Mouse (Mus musculus) liver, adult 2 months (tissue): ENCODE measurements around the gene Snip1. TPM values are rescaled to one million over a fixed set of nuclear protein-coding genes. Genes with fewer than 3 reads are reported as not detected.

Source experiments
- DNase-seq: peaks from one replicate; pipeline ENCODE4 v3.0.0-alpha.2; 2011; ENCODE audit warnings: low read depth, low spot score; ENCODE audit errors: extremely low read depth
- H3K27ac ChIP-seq: fragments of 200-500 bp; replicated peaks from 2 replicates; pipeline ENCODE4 v1.5.1; 2012; ENCODE audit warnings: low read depth, mild to moderate bottlenecking, control low read depth, inconsistent platforms, low read length; ENCODE audit not compliant: insufficient read depth
- H3K27me3 ChIP-seq: fragments of 200-500 bp; 2 replicates; pipeline ENCODE4 v1.6.1; 2012; ENCODE audit warnings: mild to moderate bottlenecking, moderate library complexity, low read length, inconsistent platforms; ENCODE audit not compliant: control insufficient read depth, insufficient read depth
- H3K36me3 ChIP-seq: fragments of 200-500 bp; 2 replicates; pipeline ENCODE4 v1.6.1; 2012; ENCODE audit warnings: low read length, inconsistent platforms; ENCODE audit not compliant: control insufficient read depth, insufficient read depth
- H3K4me1 ChIP-seq: fragments of 200-500 bp; 2 replicates; pipeline ENCODE4 v1.6.1; 2011; ENCODE audit warnings: low read length; ENCODE audit not compliant: control insufficient read depth, insufficient read depth
- H3K4me3 ChIP-seq: fragments of 200-500 bp; 2 replicates; pipeline ENCODE4 v1.5.1; 2011; ENCODE audit warnings: low read depth, mild to moderate bottlenecking, control low read depth, low read length, moderate library complexity; ENCODE audit not compliant: insufficient read depth
- H3K79me2 ChIP-seq: fragments of 200-500 bp; 2 replicates; pipeline ENCODE4 v1.6.1; 2012; ENCODE audit warnings: inconsistent platforms, mild to moderate bottlenecking, low read length, moderate library complexity; ENCODE audit not compliant: control insufficient read depth, insufficient read depth
- H3K9ac ChIP-seq: fragments of 200-500 bp; 2 replicates; pipeline ENCODE4 v1.6.1; 2012; ENCODE audit warnings: low read depth, mild to moderate bottlenecking, control low read depth, inconsistent platforms, low read length
- CTCF ChIP-seq: fragments of 200-500 bp; IDR thresholded peaks from 2 replicates; pipeline ENCODE4 v1.5.1; 2011; ENCODE audit warnings: low read depth, low read length, control low read depth
- POLR2A ChIP-seq: fragments of 200-500 bp; IDR thresholded peaks from 2 replicates; pipeline ENCODE4 v1.6.1; 2011; ENCODE audit warnings: low read length, control low read depth; ENCODE audit not compliant: insufficient read depth; ENCODE audit errors: extremely low read depth
- WGBS: fragments of 180-500 bp; shearing (Covaris S2); methylation state at CpG from one replicate; pipeline ENCODE4 v1.1.7; 2018; 5-methylcytosine and 5-hydroxymethylcytosine counted together
- polyA plus RNA-seq: library from polyadenylated mRNA; depleted of rRNA; stranded (reverse); fragments of >200 nt; gene quantifications from 2 replicates; pipeline ENCODE4 v1.2.3, GENCODE M21; 2012; rRNA removed
- total RNA-seq: library from RNA; depleted of rRNA; stranded (reverse); fragments of >200 nt; gene quantifications from 2 replicates; pipeline ENCODE4 v1.2.3, GENCODE M21; 2014; rRNA removed

Snip1 gene
- total and polyA plus RNA-seq, 2 experiments, result 6.9 to 7.5 TPM

- DNase-seq, result peak; percentile 36
- TF ChIP-seq POLR2A (no peak), CTCF (no peak)
- H3K4me1 ChIP-seq, result peaks cover 34% of the 10 kb centered on the region
- no peak overlapping the region for H3K27ac ChIP-seq
- no peak overlapping the region for H3K9ac ChIP-seq
- H3K36me3 ChIP-seq, result peaks cover 8% of the 10 kb centered on the region; the same call in 1 of the 2 replicates
- 70% methylated on average over 7 of the region's 7 CpGs for WGBS
- H3K4me3 ChIP-seq, result no peak overlapping the region
- no peaks in the 10 kb centered on the region for H3K27me3 ChIP-seq
- no peaks in the 10 kb centered on the region for H3K79me2 ChIP-seq
Observed at GRCm38 (mm10) chr4:125117902-125118320, 51.4 kb downstream of the Snip1 start.

DNA sequence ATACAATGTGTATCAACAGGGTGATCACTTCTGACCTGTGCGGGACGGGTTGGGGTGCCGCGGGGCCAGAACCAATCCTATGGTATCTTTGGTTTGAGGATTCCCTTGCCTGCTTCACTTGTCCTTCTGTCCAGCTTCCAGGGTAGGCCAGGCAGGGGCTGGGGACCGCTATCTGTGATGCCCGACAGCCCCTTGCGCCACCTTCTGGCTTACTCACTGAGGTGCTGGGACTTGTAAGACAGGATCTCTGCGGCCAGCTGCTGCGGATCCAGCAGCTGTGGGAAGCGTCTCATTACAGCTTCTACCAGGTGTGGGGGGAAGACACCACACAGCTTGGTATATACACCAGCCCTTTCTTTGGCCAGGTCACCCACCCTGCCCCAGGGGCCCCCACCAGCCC lies 52.6 kb downstream of the Snip1 start:
- H3K27me3 ChIP-seq, result no peaks in the 10 kb centered on the region
- H3K9ac ChIP-seq, result no peak overlapping the region
- 92% methylated on average over 10 of the region's 10 CpGs for WGBS
- H3K79me2 ChIP-seq, result no peaks in the 10 kb centered on the region
- no peak overlapping the region for H3K4me3 ChIP-seq
- DNase-seq, result no peak
- no peak overlapping the region for H3K27ac ChIP-seq
- H3K36me3 ChIP-seq, result peaks cover 8% of the 10 kb centered on the region; the same call in 1 of the 2 replicates
- TF ChIP-seq POLR2A (no peak), CTCF (no peak)
- H3K4me1 ChIP-seq, result peaks cover 43% of the 10 kb centered on the region

DNA sequence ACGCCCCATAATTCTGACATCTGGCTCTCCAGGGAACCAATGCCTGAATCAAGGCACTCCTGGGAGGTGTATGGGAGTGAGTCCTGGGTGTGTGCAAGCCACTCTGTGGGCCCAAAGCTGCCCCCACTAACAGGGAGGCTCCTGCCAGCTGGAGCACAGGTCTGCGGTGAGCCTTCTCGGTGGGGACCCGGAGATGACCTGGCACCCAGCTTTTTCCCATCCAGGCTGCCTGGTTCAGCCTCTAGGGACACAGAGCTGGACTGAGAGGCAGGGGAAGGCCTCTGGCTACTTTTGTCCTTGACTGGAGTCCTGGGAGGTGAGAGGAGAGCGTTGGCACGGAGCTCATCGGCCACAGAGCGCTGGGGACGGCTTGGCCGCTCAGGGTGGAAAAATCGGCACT lies 53.2 kb downstream of the Snip1 start:
- H3K79me2 ChIP-seq, result no peaks in the 10 kb centered on the region
- H3K4me3 ChIP-seq, result no peak overlapping the region
- no peak for TF ChIP-seq POLR2A
- no peak for TF ChIP-seq CTCF
- no peak for DNase-seq
- no peak overlapping the region for H3K27ac ChIP-seq
- peaks cover 8% of the 10 kb centered on the region; the same call in 1 of the 2 replicates for H3K36me3 ChIP-seq
- H3K4me1 ChIP-seq, result peaks cover 43% of the 10 kb centered on the region
- no peak overlapping the region for H3K9ac ChIP-seq
- H3K27me3 ChIP-seq, result no peaks in the 10 kb centered on the region
- 96% methylated on average over 11 of the region's 11 CpGs for WGBS

- Histone ChIP-seq H3K27ac (peak overlapping the region; percentile 27), H3K27me3 (no peaks in the 10 kb centered on the region), H3K4me1 (peaks cover 27% of the 10 kb centered on the region), H3K36me3 (peaks cover 8% of the 10 kb centered on the region; the same call in 1 of the 2 replicates), H3K79me2 (no peaks in the 10 kb centered on the region; the same call in 1 of the 2 replicates), H3K4me3 (no peak overlapping the region), H3K9ac (peak overlapping the region; percentile 26; the same call in 1 of the 2 replicates)
- peak; percentile 73 for DNase-seq
- TF ChIP-seq POLR2A (no peak), CTCF (no peak)
- WGBS, result 14% methylated on average over 16 of the region's 16 CpGs
Observed at GRCm38 (mm10) chr4:125122431-125123278, 56.2 kb downstream of the Snip1 start.

DNA sequence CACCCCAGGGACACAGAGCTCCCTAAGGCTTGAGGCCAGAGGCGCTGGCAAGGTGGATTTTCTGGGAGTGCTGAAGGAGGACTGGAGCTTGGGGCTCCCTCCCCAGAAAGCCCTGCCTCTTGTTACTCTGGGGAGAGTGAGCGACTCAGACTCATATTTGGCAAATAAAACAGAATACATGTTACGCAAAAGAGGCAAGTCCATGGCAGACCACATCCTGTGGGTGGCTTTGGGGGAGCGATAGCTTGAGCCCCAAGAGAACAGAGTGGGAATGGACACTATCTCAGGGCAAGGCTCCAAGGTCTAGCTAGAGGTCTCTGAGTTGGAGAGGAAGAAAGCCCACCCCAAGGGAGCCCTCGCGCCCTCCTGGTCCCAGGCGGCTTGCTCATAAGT lies 56.8 kb downstream of the Snip1 start:
- TF ChIP-seq CTCF (no peak), POLR2A (no peak)
- 72% methylated on average over 7 of the region's 7 CpGs for WGBS

More for the DNA sequence above, 56.8 kb downstream of the Snip1 start:
- H3K27ac ChIP-seq, result peak overlapping the region; percentile 27
- no peaks in the 10 kb centered on the region for H3K27me3 ChIP-seq
- no peak for DNase-seq
- peaks cover 8% of the 10 kb centered on the region; the same call in 1 of the 2 replicates for H3K36me3 ChIP-seq
- peaks cover 31% of the 10 kb centered on the region for H3K4me1 ChIP-seq
- no peak overlapping the region for H3K9ac ChIP-seq
- H3K79me2 ChIP-seq, result no peaks in the 10 kb centered on the region; the same call in 1 of the 2 replicates
- no peak overlapping the region for H3K4me3 ChIP-seq

Other genes starting within 250 kb of the Snip1 start
- gene Yrdc, start 216.0 kb upstream of the Snip1 start, total RNA-seq, result 17.0 and 19.3 TPM in 2 replicates
- gene Yrdc, start 216.0 kb upstream of the Snip1 start, polyA plus RNA-seq, result 25.1 and 36.9 TPM in 2 replicates
- gene 1110065P20Rik, start 215.5 kb upstream of the Snip1 start, total RNA-seq, result 35.5 and 41.5 TPM in 2 replicates
- 43.5 and 49.9 TPM in 2 replicates for gene 1110065P20Rik, start 215.5 kb upstream of the Snip1 start, polyA plus RNA-seq
- under 0.01 TPM in 1 of 2 replicates, not detected in the other for gene Maneal, start 204.5 kb upstream of the Snip1 start, total RNA-seq
- not detected in 2 replicates for gene Maneal, start 204.5 kb upstream of the Snip1 start, polyA plus RNA-seq
- gene Epha10, start 185.8 kb upstream of the Snip1 start, total RNA-seq, result not detected in 2 replicates
- gene Epha10, start 185.8 kb upstream of the Snip1 start, polyA plus RNA-seq, result not detected in 2 replicates
- 3.4 and 4.1 TPM in 2 replicates for gene 9930104L06Rik, start 129.6 kb upstream of the Snip1 start, total RNA-seq
- 4.7 and 9.2 TPM in 2 replicates for gene 9930104L06Rik, start 129.6 kb upstream of the Snip1 start, polyA plus RNA-seq
- 0.37 and 1.0 TPM in 2 replicates for gene Cdca8, start 127.4 kb upstream of the Snip1 start, total RNA-seq
- gene Cdca8, start 127.4 kb upstream of the Snip1 start, polyA plus RNA-seq, result 0.67 and 0.91 TPM in 2 replicates
- 0.09 TPM in 1 of 2 replicates, not detected in the other for gene Rspo1, start 80.2 kb upstream of the Snip1 start, total RNA-seq
- 0.37 and 0.56 TPM in 2 replicates for gene Rspo1, start 80.2 kb upstream of the Snip1 start, polyA plus RNA-seq
- 19.3 and 22.0 TPM in 2 replicates for gene Gnl2, start 50.1 kb upstream of the Snip1 start, total RNA-seq
- gene Gnl2, start 50.1 kb upstream of the Snip1 start, polyA plus RNA-seq, result 7.1 and 13.7 TPM in 2 replicates
- 0.09 TPM in 1 of 2 replicates, not detected in the other for gene Dnali1, start 969 bp upstream of the Snip1 start, total RNA-seq
- gene Dnali1, start 969 bp upstream of the Snip1 start, polyA plus RNA-seq, result 0.05 TPM in 1 of 2 replicates, not detected in the other
- gene Meaf6, start 18.5 kb downstream of the Snip1 start, total RNA-seq, result 4.7 and 4.9 TPM in 2 replicates
- gene Meaf6, start 18.5 kb downstream of the Snip1 start, polyA plus RNA-seq, result 5.2 and 5.9 TPM in 2 replicates
- 0.67 and 0.74 TPM in 2 replicates for gene Zc3h12a, start 61.2 kb downstream of the Snip1 start, total RNA-seq
- gene Zc3h12a, start 61.2 kb downstream of the Snip1 start, polyA plus RNA-seq, result 2.4 and 3.0 TPM in 2 replicates